Mouse (Mus musculus) liver, embryonic 14.5 days (tissue): ENCODE measurements at regions not wholly inside any gene's neighbourhood (a gene's known extent, or its start where the extent isn't known, plus 50 kb on each side); places are given as distances from the start of the nearest gene placed in this dataset.

ENCODE experiments used
- ATAC-seq: fragments of 200-750 bp; cut with Nextera tagmentation; 2 replicates; pipeline ENCODE4 v1.8.0; 2017; ENCODE audit warnings: moderate number of reproducible peaks, mild to moderate bottlenecking, moderate library complexity; ENCODE audit not compliant: insufficient read depth
- DNase-seq, 3 experiments: peaks; one replicate each; pipeline ENCODE4 v3.0.0-alpha.2; 2012 to 2013; ENCODE audit warnings: low read depth in 3 of 3, low spot score in 3 of 3
- H3K27ac ChIP-seq: fragments of 300-500 bp; sonication (generic); 2 replicates; pipeline ENCODE4 v1.5.1; 2014; ENCODE audit warnings: moderate library complexity, mild to moderate bottlenecking, control low read depth, inconsistent platforms
- H3K27me3 ChIP-seq: fragments of 300-500 bp; sonication (generic); 2 replicates; pipeline ENCODE4 v1.6.1; 2014; ENCODE audit warnings: mild to moderate bottlenecking, low read length, moderate library complexity; ENCODE audit not compliant: control insufficient read depth, insufficient read depth
- H3K36me3 ChIP-seq: fragments of 300-500 bp; sonication (generic); replicated peaks from 2 replicates; pipeline ENCODE4 v1.6.1; 2014; ENCODE audit warnings: low read depth; ENCODE audit not compliant: control insufficient read depth, insufficient read depth
- H3K4me1 ChIP-seq, 2 experiments: fragments of 200-500 bp in 1 of 2; fragments of 300-500 bp in 1 of 2; sonication (generic) in 1 of 2; replicated peaks; 2 replicates each; pipeline ENCODE4 v1.6.1; 2012 to 2014; ENCODE audit warnings: antibody characterized with exemption in 1 of 2, inconsistent platforms in 1 of 2, low read length in 1 of 2; ENCODE audit not compliant: control insufficient read depth in 2 of 2, insufficient read depth in 2 of 2
- H3K4me2 ChIP-seq: fragments of 300-500 bp; sonication (generic); 2 replicates; pipeline ENCODE4 v1.6.1; 2014; ENCODE audit warnings: low read depth, mild to moderate bottlenecking, control low read depth, moderate library complexity
- H3K4me3 ChIP-seq, 2 experiments: fragments of 200-500 bp in 1 of 2; fragments of 300-500 bp in 1 of 2; sonication (generic) in 1 of 2; 2 replicates each; pipeline ENCODE4 v1.5.1; 2012 to 2014; ENCODE audit warnings: low read depth in 2 of 2, low read length in 2 of 2, mild to moderate bottlenecking in 2 of 2, control low read depth in 1 of 2, inconsistent platforms in 1 of 2, moderate library complexity in 1 of 2; ENCODE audit not compliant: insufficient read depth in 1 of 2
- H3K9ac ChIP-seq: fragments of 300-500 bp; sonication (generic); replicated peaks from 2 replicates; pipeline ENCODE4 v1.6.1; 2014; ENCODE audit warnings: mild to moderate bottlenecking, control low read depth, moderate library complexity
- H3K9me3 ChIP-seq: fragments of 300-500 bp; sonication (generic); 2 replicates; pipeline ENCODE4 v1.6.1; 2016; ENCODE audit warnings: low read length, mixed read lengths; ENCODE audit not compliant: control insufficient read depth
- CTCF ChIP-seq: IDR thresholded peaks from 2 replicates; pipeline ENCODE4 v1.5.1; 2016; ENCODE audit warnings: antibody characterized with exemption, low read depth, control low read depth
- EP300 ChIP-seq: IDR thresholded peaks from 2 replicates; pipeline ENCODE4 v1.6.1; 2016; ENCODE audit warnings: antibody characterized with exemption, low read depth
- WGBS: fragments of 180-500 bp; shearing (Covaris S2); extraction: QIAGEN DNeasy Blood & Tissue Kit; methylation state at CpG from one replicate; pipeline ENCODE4 v1.1.7; 2014; ENCODE audit not compliant: insufficient replicate concordance; 5-methylcytosine and 5-hydroxymethylcytosine counted together

DNA sequence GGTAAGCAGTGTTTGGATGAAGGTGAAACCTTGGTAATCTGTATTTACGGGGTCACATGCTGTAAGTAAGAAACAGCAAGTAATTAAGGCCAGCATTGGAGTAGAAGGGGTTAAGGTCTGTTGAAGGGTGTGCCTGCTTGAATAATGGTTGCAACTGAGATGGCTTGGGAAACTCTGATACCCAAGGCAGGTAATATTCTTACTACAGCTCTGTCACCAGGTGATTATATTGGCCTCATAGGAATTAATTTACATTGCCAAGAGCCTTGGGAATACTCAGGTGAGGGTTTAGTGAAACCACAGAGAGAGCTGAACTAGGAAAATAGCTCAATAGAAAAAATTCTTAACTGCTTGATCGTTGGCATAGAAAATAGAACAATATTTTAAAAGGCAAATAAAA lies 73.8 kb upstream of the Lcorl start:
- TF ChIP-seq EP300 (no peak), CTCF (no peak)
- Histone ChIP-seq H3K27me3 (no peaks in the 10 kb centered on the region), H3K9me3 (no peaks in the 10 kb centered on the region), H3K4me2 (no peak overlapping the region), H3K9ac (no peak overlapping the region), H3K27ac (no peak overlapping the region), H3K36me3 (no peaks in the 10 kb centered on the region), H3K4me1 (no peaks in the 10 kb centered on the region; a peak in 1 of 4 replicates), H3K4me3 (no peak overlapping the region)
- ATAC-seq = no peak
- 53% methylated on average over 2 of the region's 2 CpGs for WGBS
- DNase-seq = no peak

DNA sequence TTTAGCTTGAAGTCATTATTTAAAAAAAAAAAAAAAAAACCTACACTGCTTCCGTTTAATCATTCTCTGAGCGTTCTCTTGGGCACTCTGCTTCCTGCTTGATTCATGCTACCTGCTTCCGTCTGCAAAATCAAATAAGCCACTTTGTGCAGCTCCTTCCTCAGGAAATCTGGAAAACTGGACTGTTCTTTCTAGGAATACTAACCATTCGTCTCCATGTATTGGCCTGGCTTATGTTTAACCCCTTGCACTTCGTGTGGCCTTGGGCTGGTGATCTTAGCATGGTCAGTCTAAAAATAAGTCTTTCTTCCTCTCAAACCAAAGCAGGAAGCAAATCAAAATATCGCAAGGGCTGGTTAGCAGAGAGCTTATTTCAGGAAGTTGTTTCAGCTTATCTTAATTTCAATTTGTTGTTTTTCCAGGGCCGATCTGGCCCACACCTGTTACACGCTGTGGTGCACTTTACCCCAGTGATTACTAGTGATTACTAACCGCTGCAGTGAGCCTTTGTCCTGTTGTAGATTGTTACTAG lies 68.5 kb upstream of the Lcorl start:
- no peak overlapping the region for H3K4me2 ChIP-seq
- no peak overlapping the region for H3K27ac ChIP-seq
- no peaks in the 10 kb centered on the region for H3K36me3 ChIP-seq
- 4% methylated on average over 9 of the region's 9 CpGs for WGBS
- ATAC-seq = no peak
- no peaks in the 10 kb centered on the region for H3K27me3 ChIP-seq
- H3K4me1 ChIP-seq = no peaks in the 10 kb centered on the region; a peak in 1 of 4 replicates
- no peak overlapping the region for H3K9ac ChIP-seq
- no peak for TF ChIP-seq CTCF
- TF ChIP-seq EP300 = no peak
- DNase-seq = no peak
- H3K9me3 ChIP-seq = no peaks in the 10 kb centered on the region
- no peak overlapping the region for H3K4me3 ChIP-seq

DNA sequence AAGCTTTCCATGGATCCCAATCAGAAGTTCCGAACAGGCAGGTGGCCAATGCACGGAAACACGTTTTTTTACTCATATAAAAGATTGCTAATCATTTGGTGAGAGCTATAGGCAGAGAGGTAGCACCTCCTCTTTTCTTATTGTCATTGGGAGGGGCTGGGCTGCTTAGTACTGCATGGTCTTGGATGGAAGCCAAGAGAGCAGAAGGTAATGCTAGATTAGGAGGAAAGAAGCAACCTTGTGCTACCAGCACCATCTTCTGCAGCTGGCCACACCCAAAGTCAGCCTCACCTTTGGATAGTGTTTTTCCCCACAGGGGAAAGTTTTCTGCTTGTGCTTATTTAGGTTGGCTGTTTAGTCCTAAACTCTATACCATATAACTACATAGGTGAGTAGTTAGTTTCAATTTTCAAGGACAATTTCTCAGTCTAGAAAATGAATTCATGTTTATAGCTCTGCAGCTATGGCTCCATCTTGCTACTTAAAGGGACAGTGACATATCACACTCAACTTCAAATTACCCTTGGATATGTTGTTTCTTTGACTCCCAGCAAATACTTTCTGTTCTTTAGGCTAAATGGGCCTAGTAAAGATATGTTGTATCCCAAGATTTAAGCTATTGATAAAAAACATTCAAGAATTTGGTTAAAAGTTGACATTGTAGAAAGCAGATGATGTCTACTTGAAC lies 66.6 kb upstream of the Lcorl start:
- 54% methylated on average over 3 of the region's 3 CpGs for WGBS
- DNase-seq = peak in 1 of 3 experiments; percentile 3
- no peaks in the 10 kb centered on the region; a peak in 1 of 4 replicates for H3K4me1 ChIP-seq
- no peak for ATAC-seq
- H3K27ac ChIP-seq = no peak overlapping the region
- no peaks in the 10 kb centered on the region for H3K9me3 ChIP-seq
- no peak overlapping the region for H3K4me3 ChIP-seq
- TF ChIP-seq EP300 (no peak), CTCF (no peak)
- H3K36me3 ChIP-seq = no peaks in the 10 kb centered on the region
- no peaks in the 10 kb centered on the region for H3K27me3 ChIP-seq
- no peak overlapping the region for H3K9ac ChIP-seq
- no peak overlapping the region for H3K4me2 ChIP-seq
